Mouse (Mus musculus) heart, adult 2 months (tissue): ENCODE measurements around the gene Plk3.

Experiments
- CTCF ChIP-seq: fragments of 200-600 bp; IDR thresholded peaks from 2 replicates; pipeline ENCODE4 v1.8.1; 2022; ENCODE audit warnings: antibody characterized with exemption, mild to moderate bottlenecking, moderate library complexity
- EP300 ChIP-seq: fragments of 200-500 bp; IDR thresholded peaks from 2 replicates; pipeline ENCODE4 v1.6.1; 2011; ENCODE audit warnings: low read depth, low read length, control low read depth; ENCODE audit not compliant: insufficient read depth
- POLR2A ChIP-seq: fragments of 200-500 bp; IDR thresholded peaks from 2 replicates; pipeline ENCODE4 v1.6.1; 2011; ENCODE audit warnings: mild to moderate bottlenecking, low read depth, low read length, control low read depth; ENCODE audit not compliant: insufficient read depth

DNA sequence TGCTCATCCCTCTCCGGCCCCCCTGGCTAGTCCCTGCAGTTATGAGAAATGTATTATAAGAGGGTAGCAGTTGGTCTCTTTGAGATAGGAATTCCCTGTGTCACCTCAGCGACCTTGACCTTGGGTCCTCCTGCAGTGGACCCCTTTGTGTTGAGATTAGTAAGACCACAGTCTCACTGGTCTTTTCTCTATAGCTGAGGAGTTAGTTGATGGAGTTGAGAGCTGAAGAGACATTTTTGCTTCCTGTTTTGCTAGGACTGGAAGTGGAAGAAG is 35.1 kb downstream of the Plk3 start:
- TF ChIP-seq POLR2A (no peak), CTCF (no peak), EP300 (no peak)
